10 mouse cellular contexts compared by ENCODE assay signal in the genomic region with DNA sequence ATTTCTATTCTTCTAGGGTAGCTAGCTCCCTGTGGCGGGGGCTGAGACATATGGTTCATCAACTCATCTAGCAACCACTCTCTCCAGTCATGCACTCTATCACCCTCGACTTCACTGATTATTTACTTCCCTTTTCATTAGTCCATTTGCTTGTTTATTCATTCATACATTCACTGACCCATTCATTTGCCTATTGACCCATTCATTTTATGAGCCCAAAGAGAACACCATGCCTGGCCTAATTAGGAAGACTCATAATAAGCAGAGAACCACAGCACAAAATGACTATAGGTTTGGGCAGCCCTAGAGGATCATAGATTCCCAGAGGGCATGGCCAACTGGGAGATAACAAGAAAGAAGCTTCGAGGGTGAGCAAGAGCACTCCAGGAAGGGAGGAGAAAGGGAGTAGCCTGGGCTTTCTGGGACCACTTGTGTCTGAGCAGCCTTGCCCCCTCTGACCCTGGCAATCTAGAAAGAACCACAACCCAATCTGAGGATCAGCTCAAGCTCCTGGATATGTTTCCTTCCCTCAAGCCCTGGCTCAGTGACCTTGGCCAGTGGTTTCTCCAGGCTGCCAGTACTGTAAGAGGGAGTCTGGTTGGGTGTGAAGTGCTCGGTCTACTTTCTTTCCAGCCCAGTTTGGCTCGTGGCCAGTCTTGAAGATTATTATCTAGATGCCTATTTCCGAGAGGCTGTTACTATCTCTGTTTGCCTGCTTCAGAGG.
DNase-seq lines count a peak whose midpoint lies in the region; ATAC-seq and TF ChIP-seq lines count a peak whose summit lies in the region.
"Had no signal": no experiment of that assay in that cellular context is flagged by ENCODE, and none has a peak within 500 bp of the region (broad histone marks: within the 10 kb centered on the region; RNA-seq: fewer than 3 reads in every experiment).

No protein-coding gene starts in this region.

- H3K9me3 ChIP-seq in lung, embryonic 16.5 days (ENCODE audit: control insufficient read depth, low read length) = no peaks in the 10 kb centered on the region
- H3K9me3 ChIP-seq: midbrain, embryonic 15.5 days had no signal

- no peak for TF ChIP-seq CTCF in lung, adult 2 months (IDR thresholded peaks at IDR 0.05; ENCODE audit: insufficient read depth, low read length)

- no peaks in the 10 kb centered on the region for H3K27me3 ChIP-seq in lung, embryonic 16.5 days (ENCODE audit: control insufficient read depth, insufficient read depth, low read depth, low read length)
- H3K27me3 ChIP-seq: midbrain, embryonic 15.5 days had no signal

- H3K4me3 ChIP-seq in lung, embryonic 16.5 days (ENCODE audit: low read length) = no peak overlapping the region
- no peak overlapping the region for H3K4me3 ChIP-seq in lung, adult 2 months (replicated peaks; ENCODE audit: extremely low read depth, low read depth, low read length)
- H3K4me3 ChIP-seq: midbrain, embryonic 15.5 days had no signal

- peak; percentile 15 for DNase-seq in gastrocnemius, adult 18-20 months (ENCODE audit: low spot score)
- DNase-seq in gastrocnemius, postnatal 4 days (ENCODE audit: low spot score in 2 of 2) = no peak
- no peak for DNase-seq in lung, adult 2 months
- no peak for DNase-seq in left cerebral cortex, postnatal 10 days (ENCODE audit: extremely low spot score in 1 of 2, low spot score in 2 of 2)
- no peak for DNase-seq in urinary bladder, postnatal 10 days (ENCODE audit: low spot score)
- DNase-seq: cerebellum, postnatal 36 days had no signal

- H3K36me3 ChIP-seq in lung, embryonic 16.5 days (ENCODE audit: control insufficient read depth, insufficient read depth, low read length) = no peaks in the 10 kb centered on the region
- H3K36me3 ChIP-seq: midbrain, embryonic 15.5 days had no signal

- H3K9ac ChIP-seq in lung, embryonic 16.5 days (ENCODE audit: low read length) = no peak overlapping the region
- H3K9ac ChIP-seq: midbrain, embryonic 15.5 days had no signal

- no peak for TF ChIP-seq POLR2A in lung, adult 2 months (IDR thresholded peaks at IDR 0.05; ENCODE audit: borderline replicate concordance, extremely low read depth, low read depth, low read length)

- intact Hi-C loops in left cerebral cortex, postnatal 10 days (cut with DNase I) = no loop called here

- ATAC-seq in lung, embryonic 16.5 days (ENCODE audit: low read depth) = peak; percentile 63
- peak; percentile 23 to 51; a peak in 1 of 4 replicates for ATAC-seq in hematopoietic stem cell, adult 5-6 weeks (replicated peaks in 1 of 2; ENCODE audit: insufficient read depth in 1 of 2, low FRiP score in 2 of 2, low TSS enrichment in 1 of 2, low read depth in 1 of 2, poor library complexity in 2 of 2, severe bottlenecking in 2 of 2)
- 0 out of 2 replicates have a peak, but pooled peaks have one; percentile 38 for ATAC-seq in megakaryocyte-erythroid progenitor cell, adult 5-6 weeks (replicated peaks; ENCODE audit: low FRiP score, low TSS enrichment, poor library complexity, severe bottlenecking)

- 30% methylated on average over 6 of the region's 6 CpGs for WGBS in lung, embryonic 16.5 days
- WGBS in lung, adult 2 months = 25% methylated on average over 6 of the region's 6 CpGs

- peaks cover 32% of the 10 kb centered on the region for H3K4me1 ChIP-seq in lung, embryonic 16.5 days (replicated peaks; ENCODE audit: control insufficient read depth, insufficient read depth, low read length)
- peaks cover 2% of the 10 kb centered on the region; the same call in 1 of the 2 replicates for H3K4me1 ChIP-seq in lung, adult 2 months (ENCODE audit: control insufficient read depth, insufficient read depth, low read length)

- no peak overlapping the region for H3K27ac ChIP-seq in lung, embryonic 16.5 days (ENCODE audit: low read length)
- H3K27ac ChIP-seq: midbrain, embryonic 15.5 days had no signal

- peak overlapping the region; percentile 16; the same call in 1 of the 2 replicates for H3K4me2 ChIP-seq in lung, embryonic 16.5 days (ENCODE audit: low read depth, low read length)
- H3K4me2 ChIP-seq: midbrain, embryonic 15.5 days had no signal
